Mouse (Mus musculus): ENCODE results near the gene Porcn. TPM values are rescaled to one million over a fixed set of nuclear protein-coding genes. Genes with fewer than 3 reads are reported as not detected.

Gene Porcn
- polyA plus RNA-seq, 1 experiment from 2014 or later: 11.3 TPM

GRCm38 (mm10) chrX:8167716-8168647 is 38.3 kb downstream of the Porcn start:
- no peak for ATAC-seq (ENCODE audit: insufficient read depth, low FRiP score, low read depth)
- Histone ChIP-seq H3K9me3 (no peaks in the 10 kb centered on the region), H3K4me2 (no peak overlapping the region), H3K27ac (no peak overlapping the region), H3K4me3 (replicated peaks) (no peak overlapping the region), H3K36me3 (no peaks in the 10 kb centered on the region), H3K4me1 (no peaks in the 10 kb centered on the region), H3K27me3 (replicated peaks) (no peaks in the 10 kb centered on the region), H3K9ac (no peak overlapping the region)
- 87% methylated on average over 10 of the region's 10 CpGs for WGBS

GRCm38 (mm10) chrX:8164471-8164870 is 41.9 kb downstream of the Porcn start:
- Histone ChIP-seq H3K9ac (no peak overlapping the region), H3K4me1 (no peaks in the 10 kb centered on the region), H3K4me3 (replicated peaks) (no peak overlapping the region), H3K4me2 (no peak overlapping the region), H3K9me3 (no peaks in the 10 kb centered on the region), H3K36me3 (no peaks in the 10 kb centered on the region), H3K27ac (no peak overlapping the region), H3K27me3 (replicated peaks) (no peaks in the 10 kb centered on the region)
- ATAC-seq (ENCODE audit: insufficient read depth, low FRiP score, low read depth): no peak
- 89% methylated on average over 4 of the region's 4 CpGs for WGBS

DNA sequence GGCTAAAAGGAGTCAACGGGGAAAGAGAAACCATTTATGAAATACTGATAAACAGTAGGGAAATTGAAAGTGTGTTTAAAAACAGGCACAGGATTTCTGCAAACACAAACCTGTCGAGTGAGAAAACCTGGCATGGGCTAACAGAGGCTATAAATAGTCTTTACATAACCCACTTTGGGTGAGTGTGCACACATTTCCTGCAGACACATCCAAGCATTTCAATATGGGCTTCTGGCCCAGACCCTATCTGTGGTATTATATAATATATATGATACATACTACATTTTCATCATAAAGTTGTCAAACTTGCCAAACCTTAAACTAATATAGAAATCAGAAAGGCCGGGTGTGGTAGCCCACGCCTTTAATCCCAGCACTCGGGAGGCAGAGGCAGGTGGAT is 43.2 kb downstream of the Porcn start:
- 69% methylated on average over 5 of the region's 5 CpGs for WGBS
- 0 out of 2 replicates have a peak, but pooled peaks have one; percentile 22 for ATAC-seq (ENCODE audit: insufficient read depth, low FRiP score, low read depth)
- H3K27ac ChIP-seq: no peak overlapping the region
- H3K4me1 ChIP-seq: no peaks in the 10 kb centered on the region
- H3K36me3 ChIP-seq: no peaks in the 10 kb centered on the region
- H3K9ac ChIP-seq: no peak overlapping the region
- H3K27me3 ChIP-seq (replicated peaks): no peaks in the 10 kb centered on the region
- H3K9me3 ChIP-seq: no peaks in the 10 kb centered on the region
- no peak overlapping the region for H3K4me2 ChIP-seq
- H3K4me3 ChIP-seq (replicated peaks): no peak overlapping the region

DNA sequence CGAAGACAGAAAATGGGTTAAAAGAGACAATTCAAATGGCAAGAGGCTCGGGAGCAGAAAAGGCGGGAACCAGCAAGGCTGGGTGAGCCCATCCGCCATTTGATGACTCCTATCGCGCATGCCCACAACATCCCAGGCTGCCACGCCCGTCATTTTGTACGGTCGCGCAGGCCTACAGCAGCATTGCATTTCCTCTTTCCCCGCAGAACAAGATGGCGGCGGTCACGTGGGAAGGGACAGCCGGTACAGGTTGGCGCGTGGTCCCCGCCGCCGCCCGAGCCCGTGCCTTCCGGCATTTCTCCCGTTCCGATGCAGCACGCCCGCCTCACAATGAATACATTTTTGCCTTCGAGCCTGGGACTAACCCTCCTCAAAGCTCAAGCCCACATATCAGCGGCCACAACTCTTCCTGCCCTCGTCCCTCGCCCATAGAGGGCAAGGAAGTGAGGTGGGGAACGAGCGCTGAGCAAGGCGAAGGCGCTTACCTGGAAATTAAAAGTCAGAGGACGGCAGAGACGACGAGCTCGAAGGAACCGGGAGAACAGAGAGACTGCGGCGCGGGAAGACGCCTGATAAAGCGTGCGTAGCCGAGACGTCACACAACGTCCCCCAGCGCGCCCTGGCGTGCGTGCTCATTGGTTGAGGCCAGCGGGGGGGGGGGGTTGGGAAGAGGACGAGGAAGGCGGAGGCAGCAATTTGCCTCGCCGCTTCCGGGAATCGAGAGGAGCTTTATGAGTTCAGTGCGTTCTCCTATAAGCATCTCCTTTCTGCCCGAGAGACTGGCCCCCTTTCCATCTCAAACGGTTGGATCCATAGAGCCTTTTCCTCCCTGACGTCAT is 61.0 kb downstream of the Porcn start, which contains the start of gene Rbm3:
Gene Rbm3, minus strand, starts transcription at position 728 of the 839 bp plus-strand sequence.
- Histone ChIP-seq H3K4me1 (0 out of 2 replicates have a peak, but pooled peaks cover 6% of the 10 kb centered on the region), H3K36me3 (peaks cover 3% of the 10 kb centered on the region; the same call in 1 of the 2 replicates), H3K4me2 (peak within 1 kb of the TSS; percentile 65), H3K9ac (peak within 1 kb of the TSS; percentile 52; the same call in 1 of the 2 replicates), H3K27ac (peak within 1 kb of the TSS; percentile 98), H3K9me3 (no peaks in the 10 kb centered on the region), H3K27me3 (replicated peaks) (no peaks in the 10 kb centered on the region), H3K4me3 (replicated peaks) (peak within 1 kb of the TSS; percentile 60)
- WGBS: 17% methylated on average over 56 of the region's 65 CpGs
- peak; percentile 95 for ATAC-seq (ENCODE audit: insufficient read depth, low FRiP score, low read depth)

Other genes starting within 250 kb of the Porcn start
- 4.2 and 9.7 TPM in 2 replicates for gene Gata1, start 228.5 kb downstream of the Porcn start, polyA plus RNA-seq (2015; fragmentation: Nextera tagmentation; extraction: Ambion mirVana)
- 1.2 and 1.3 TPM in 2 replicates for gene Glod5, start 188.0 kb downstream of the Porcn start, polyA plus RNA-seq (2015; fragmentation: Nextera tagmentation; extraction: Ambion mirVana)
- 46.3 and 47.4 TPM in 2 replicates for gene Suv39h1, start 131.8 kb downstream of the Porcn start, polyA plus RNA-seq (2015; fragmentation: Nextera tagmentation; extraction: Ambion mirVana)
- 0.48 and 1.2 TPM in 2 replicates for gene Was, start 116.0 kb downstream of the Porcn start, polyA plus RNA-seq (2015; fragmentation: Nextera tagmentation; extraction: Ambion mirVana)
- gene Wdr13, start 73.6 kb downstream of the Porcn start, polyA plus RNA-seq (2015; fragmentation: Nextera tagmentation; extraction: Ambion mirVana): 24.1 and 27.3 TPM in 2 replicates
- gene Rbm3, start 60.6 kb downstream of the Porcn start, polyA plus RNA-seq (2015; fragmentation: Nextera tagmentation; extraction: Ambion mirVana): 421 and 436 TPM in 2 replicates
- gene Tbc1d25, start 30.3 kb downstream of the Porcn start, polyA plus RNA-seq (2015; fragmentation: Nextera tagmentation; extraction: Ambion mirVana): 11.9 and 12.6 TPM in 2 replicates
- 56.4 and 57.2 TPM in 2 replicates for gene Ebp, start 13.0 kb downstream of the Porcn start, polyA plus RNA-seq (2015; fragmentation: Nextera tagmentation; extraction: Ambion mirVana)
- 36.8 and 38.3 TPM in 2 replicates for gene Ftsj1, start 45.9 kb upstream of the Porcn start, polyA plus RNA-seq (2015; fragmentation: Nextera tagmentation; extraction: Ambion mirVana)
- gene Slc38a5, start 64.6 kb upstream of the Porcn start, polyA plus RNA-seq (2015; fragmentation: Nextera tagmentation; extraction: Ambion mirVana): 28.8 and 36.9 TPM in 2 replicates
- gene Ssxb10, start 120.9 kb upstream of the Porcn start, polyA plus RNA-seq (2015; fragmentation: Nextera tagmentation; extraction: Ambion mirVana): not detected in 2 replicates
- not detected in 2 replicates for gene Ssxb9, start 160.5 kb upstream of the Porcn start, polyA plus RNA-seq (2015; fragmentation: Nextera tagmentation; extraction: Ambion mirVana)
- not detected in 2 replicates for gene Ssxb1, start 206.8 kb upstream of the Porcn start, polyA plus RNA-seq (2015; fragmentation: Nextera tagmentation; extraction: Ambion mirVana)

All from stomach, embryonic 15.5 days (tissue).